Mouse (Mus musculus) brain, embryonic 14.5 days (tissue): ENCODE data around the gene Phyh.

Source experiments
- CTCF ChIP-seq: fragments of 200-500 bp; IDR thresholded peaks from 2 replicates; pipeline ENCODE4 v1.5.1; 2012; ENCODE audit warnings: inconsistent platforms, mild to moderate bottlenecking, moderate library complexity, borderline replicate concordance; ENCODE audit not compliant: insufficient read depth, insufficient read length; ENCODE audit errors: extremely low read depth
- POLR2A ChIP-seq: fragments of 200-500 bp; IDR thresholded peaks from 2 replicates; pipeline ENCODE4 v1.6.1; 2012; ENCODE audit warnings: mild to moderate bottlenecking, inconsistent platforms, borderline replicate concordance; ENCODE audit not compliant: poor library complexity, insufficient read depth, insufficient read length, severe bottlenecking; ENCODE audit errors: extremely low read depth

- TF ChIP-seq POLR2A = no peak
- TF ChIP-seq CTCF = no peak
These were observed 43.7 kb upstream of the Phyh start for GRCm38 (mm10) chr2:4875090-4875489.
